Mouse (Mus musculus): ENCODE data around the gene Mup5. TPM values are rescaled to one million over a fixed set of nuclear protein-coding genes. Genes with fewer than 3 reads are reported as not detected.

The Mup5 gene
- total RNA-seq (2012; rRNA removed): not detected in 2 replicates

DNA sequence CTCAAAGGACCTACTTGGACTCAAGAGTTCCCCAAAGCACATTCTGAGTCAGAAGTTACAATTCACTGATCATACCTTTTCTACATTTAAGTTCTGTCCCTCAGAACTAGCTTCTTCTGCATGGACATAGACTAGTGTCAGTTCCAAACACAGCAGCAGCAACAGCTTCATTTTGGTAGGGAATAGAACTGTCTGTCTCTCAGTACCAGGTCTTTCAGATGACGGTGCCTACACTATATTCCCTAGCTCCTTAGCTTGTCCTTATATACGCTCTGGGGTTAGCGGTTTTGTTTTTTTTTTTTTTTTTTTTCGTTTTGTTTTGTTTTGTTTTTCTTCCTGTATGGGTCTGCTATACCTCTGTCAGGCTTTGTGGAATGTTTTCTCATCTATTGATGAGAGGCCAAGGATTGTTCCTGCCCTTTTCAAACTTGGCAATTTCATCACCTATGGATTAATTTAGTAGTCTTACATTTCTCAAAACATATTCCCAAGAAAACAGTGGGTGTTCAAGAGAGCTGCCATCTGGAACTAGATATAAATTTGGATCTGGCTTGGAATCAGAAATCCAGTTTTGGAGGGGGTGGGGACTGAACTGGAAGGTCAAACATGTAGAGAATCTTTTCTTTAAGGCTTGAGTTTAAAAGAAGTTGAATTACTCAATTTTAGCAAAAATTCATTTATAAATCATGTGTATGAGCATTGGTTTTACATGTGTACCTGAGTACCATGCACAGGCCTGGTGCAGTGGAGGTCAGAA, at the start of gene Mup5:
Mup5 (minus strand) TSS at position 282 of the 757 bp plus-strand sequence.
- H3K9ac ChIP-seq (ENCODE audit: insufficient read depth, low read depth, low read length, poor library complexity, severe bottlenecking): no peak within 1 kb of the TSS
- H3K9me3 ChIP-seq (ENCODE audit: control insufficient read depth, insufficient read depth, low read depth, low read length): peaks cover 2% of the 10 kb centered on the region; the same call in 1 of the 2 replicates
- no peaks in the 10 kb centered on the region for H3K36me3 ChIP-seq (ENCODE audit: control insufficient read depth, insufficient read depth, low read length, poor library complexity, severe bottlenecking)
- no peak within 1 kb of the TSS for H3K27ac ChIP-seq (ENCODE audit: insufficient read depth, low read depth, low read length, poor library complexity, severe bottlenecking)
- TF ChIP-seq CHD2 (IDR thresholded peaks at IDR 0.05; ENCODE audit: low read depth, low read length) (no peak), ZNF384 (IDR thresholded peaks at IDR 0.05; ENCODE audit: low read depth, low read length) (no peak), MAFK (IDR thresholded peaks at IDR 0.05; ENCODE audit: insufficient read depth, low read depth, low read length) (no peak), HCFC1 (IDR thresholded peaks at IDR 0.05; ENCODE audit: borderline replicate concordance, insufficient read depth, low read length) (no peak), ZC3H11A (IDR thresholded peaks at IDR 0.05; ENCODE audit: borderline replicate concordance, low read depth, low read length) (no peak)
- no peak for DNase-seq (ENCODE audit: low read depth, low spot score)
- no peak within 1 kb of the TSS for H3K4me3 ChIP-seq (ENCODE audit: insufficient read depth in 1 of 2, low read depth in 1 of 2, low read length in 2 of 2, poor library complexity in 1 of 2, severe bottlenecking in 1 of 2)
- H3K4me1 ChIP-seq (ENCODE audit: control insufficient read depth in 2 of 2, insufficient read depth in 2 of 2, low read length in 2 of 2, poor library complexity in 1 of 2): no peaks in the 10 kb centered on the region
- in situ Hi-C loops (cut with MboI; ENCODE audit: low sequenced_read_pairs in 2 of 2, unreplicated experiment in 2 of 2): loop anchor here in 1 of 2 experiments (5.0 kb wide), 1 partner anchor 52 kb away; no protein-coding TSS in a partner anchor

- DNase-seq (ENCODE audit: low read depth, low spot score): peak; percentile 12
- Histone ChIP-seq H3K27ac (ENCODE audit: insufficient read depth, low read depth, low read length, poor library complexity, severe bottlenecking) (no peak overlapping the region), H3K9ac (ENCODE audit: insufficient read depth, low read depth, low read length, poor library complexity, severe bottlenecking) (no peak overlapping the region), H3K36me3 (ENCODE audit: control insufficient read depth, insufficient read depth, low read length, poor library complexity, severe bottlenecking) (no peaks in the 10 kb centered on the region), H3K4me1 (ENCODE audit: control insufficient read depth in 2 of 2, insufficient read depth in 2 of 2, low read length in 2 of 2, poor library complexity in 1 of 2) (no peaks in the 10 kb centered on the region), H3K9me3 (ENCODE audit: control insufficient read depth, insufficient read depth, low read depth, low read length) (no peaks in the 10 kb centered on the region), H3K4me3 (ENCODE audit: insufficient read depth in 1 of 2, low read depth in 1 of 2, low read length in 2 of 2, poor library complexity in 1 of 2, severe bottlenecking in 1 of 2) (no peak overlapping the region)
- TF ChIP-seq ZNF384 (IDR thresholded peaks at IDR 0.05; ENCODE audit: low read depth, low read length) (no peak), HCFC1 (IDR thresholded peaks at IDR 0.05; ENCODE audit: borderline replicate concordance, insufficient read depth, low read length) (no peak), MAFK (IDR thresholded peaks at IDR 0.05; ENCODE audit: insufficient read depth, low read depth, low read length) (no peak), CHD2 (IDR thresholded peaks at IDR 0.05; ENCODE audit: low read depth, low read length) (no peak), ZC3H11A (IDR thresholded peaks at IDR 0.05; ENCODE audit: borderline replicate concordance, low read depth, low read length) (peak; percentile 24; the same call in 1 of the 2 replicates)
- in situ Hi-C loops (cut with MboI; ENCODE audit: low sequenced_read_pairs in 2 of 2, unreplicated experiment in 2 of 2): no loop called here
Observed at GRCm38 (mm10) chr4:61858160-61858559, 23.1 kb upstream of the Mup5 start.

GRCm38 (mm10) chr4:61855831-61856698, 21.0 kb upstream of the Mup5 start:
- no peak for DNase-seq (ENCODE audit: low read depth, low spot score)

GRCm38 (mm10) chr4:61855344-61855743, 20.3 kb upstream of the Mup5 start:
- no peak overlapping the region for H3K27ac ChIP-seq (ENCODE audit: insufficient read depth, low read depth, low read length, poor library complexity, severe bottlenecking)
- no peak for TF ChIP-seq ZC3H11A (IDR thresholded peaks at IDR 0.05; ENCODE audit: borderline replicate concordance, low read depth, low read length)
- no peak for TF ChIP-seq CHD2 (IDR thresholded peaks at IDR 0.05; ENCODE audit: low read depth, low read length)
- TF ChIP-seq MAFK (IDR thresholded peaks at IDR 0.05; ENCODE audit: insufficient read depth, low read depth, low read length): no peak
- TF ChIP-seq ZNF384 (IDR thresholded peaks at IDR 0.05; ENCODE audit: low read depth, low read length): no peak
- TF ChIP-seq HCFC1 (IDR thresholded peaks at IDR 0.05; ENCODE audit: borderline replicate concordance, insufficient read depth, low read length): no peak
- H3K36me3 ChIP-seq (ENCODE audit: control insufficient read depth, insufficient read depth, low read length, poor library complexity, severe bottlenecking): no peaks in the 10 kb centered on the region
- H3K9me3 ChIP-seq (ENCODE audit: control insufficient read depth, insufficient read depth, low read depth, low read length): no peaks in the 10 kb centered on the region
- no peaks in the 10 kb centered on the region for H3K4me1 ChIP-seq (ENCODE audit: control insufficient read depth in 2 of 2, insufficient read depth in 2 of 2, low read length in 2 of 2, poor library complexity in 1 of 2)
- in situ Hi-C loops (cut with MboI; ENCODE audit: low sequenced_read_pairs in 2 of 2, unreplicated experiment in 2 of 2): no loop called here
- no peak overlapping the region for H3K4me3 ChIP-seq (ENCODE audit: insufficient read depth in 1 of 2, low read depth in 1 of 2, low read length in 2 of 2, poor library complexity in 1 of 2, severe bottlenecking in 1 of 2)
- no peak overlapping the region for H3K9ac ChIP-seq (ENCODE audit: insufficient read depth, low read depth, low read length, poor library complexity, severe bottlenecking)
- no peak for DNase-seq (ENCODE audit: low read depth, low spot score)

More at GRCm38 (mm10) chr4:61855831-61856698, 21.0 kb upstream of the Mup5 start:
- Histone ChIP-seq H3K9ac (ENCODE audit: insufficient read depth, low read depth, low read length, poor library complexity, severe bottlenecking) (no peak overlapping the region), H3K27ac (ENCODE audit: insufficient read depth, low read depth, low read length, poor library complexity, severe bottlenecking) (no peak overlapping the region), H3K4me1 (ENCODE audit: control insufficient read depth in 2 of 2, insufficient read depth in 2 of 2, low read length in 2 of 2, poor library complexity in 1 of 2) (no peaks in the 10 kb centered on the region), H3K4me3 (ENCODE audit: insufficient read depth in 1 of 2, low read depth in 1 of 2, low read length in 2 of 2, poor library complexity in 1 of 2, severe bottlenecking in 1 of 2) (no peak overlapping the region), H3K36me3 (ENCODE audit: control insufficient read depth, insufficient read depth, low read length, poor library complexity, severe bottlenecking) (no peaks in the 10 kb centered on the region), H3K9me3 (ENCODE audit: control insufficient read depth, insufficient read depth, low read depth, low read length) (no peaks in the 10 kb centered on the region)
- TF ChIP-seq HCFC1 (IDR thresholded peaks at IDR 0.05; ENCODE audit: borderline replicate concordance, insufficient read depth, low read length): no peak
- TF ChIP-seq CHD2 (IDR thresholded peaks at IDR 0.05; ENCODE audit: low read depth, low read length): no peak
- no peak for TF ChIP-seq ZC3H11A (IDR thresholded peaks at IDR 0.05; ENCODE audit: borderline replicate concordance, low read depth, low read length)
- TF ChIP-seq MAFK (IDR thresholded peaks at IDR 0.05; ENCODE audit: insufficient read depth, low read depth, low read length): no peak
- TF ChIP-seq ZNF384 (IDR thresholded peaks at IDR 0.05; ENCODE audit: low read depth, low read length): no peak
- in situ Hi-C loops (cut with MboI; ENCODE audit: low sequenced_read_pairs in 2 of 2, unreplicated experiment in 2 of 2): no loop called here

Data from ES-E14 (cell line).